8 mouse cellular contexts compared by ENCODE assay signal in the genomic region with DNA sequence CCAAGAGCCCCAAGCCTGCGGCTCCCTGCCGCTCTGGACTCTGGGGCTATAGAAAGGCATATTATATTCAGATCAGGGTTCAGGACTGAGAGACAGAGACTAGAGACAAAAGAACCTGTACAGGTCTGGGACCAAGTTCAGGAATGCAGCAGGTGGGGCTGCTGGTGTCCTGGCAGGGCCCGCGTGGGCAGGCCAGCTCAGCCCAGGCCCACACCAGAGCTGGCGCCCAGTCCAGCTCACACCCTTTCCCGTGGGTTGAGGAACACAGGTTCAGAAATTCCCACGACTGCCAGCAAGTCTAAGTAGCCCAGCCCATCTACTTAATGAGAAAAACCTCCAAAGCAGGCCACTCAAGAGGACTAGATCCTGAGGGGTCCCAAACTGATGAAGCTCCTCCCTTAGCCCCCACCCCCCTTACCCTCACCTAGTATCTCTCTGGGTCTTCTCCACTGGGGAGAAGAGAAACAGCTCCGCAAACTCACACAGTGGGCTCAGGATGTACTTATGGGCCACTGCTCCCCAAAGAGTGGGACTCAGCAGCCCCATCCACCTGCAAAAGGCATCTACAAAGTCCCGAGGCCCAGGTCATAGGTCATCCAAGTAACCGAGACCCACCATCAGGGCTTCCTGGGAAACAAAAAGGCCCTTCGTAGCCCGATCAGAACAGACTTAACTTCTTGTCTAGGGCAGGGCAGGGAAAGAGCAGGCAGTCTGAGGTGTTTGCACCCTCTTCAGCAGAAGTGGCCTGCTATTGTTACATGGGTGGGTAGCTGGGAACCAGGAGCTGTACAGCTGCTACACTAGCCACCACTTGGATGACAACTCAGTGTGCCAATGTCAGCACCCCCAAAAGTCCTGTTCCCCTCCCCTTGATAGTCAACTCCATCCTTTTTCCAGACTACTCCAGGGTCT. TPM values are rescaled to one million over a fixed set of nuclear protein-coding genes. Genes with fewer than 3 reads are reported as not detected.
DNase-seq lines count a peak whose midpoint lies in the region; ATAC-seq and TF ChIP-seq lines count a peak whose summit lies in the region.
"Had no signal": no experiment of that assay in that cellular context is flagged by ENCODE, and none has a peak within 500 bp of the region (broad histone marks: within the 10 kb centered on the region; RNA-seq: fewer than 3 reads in every experiment).

No protein-coding gene starts in this region.

- H3K4me3 ChIP-seq in left cerebral cortex, adult 2 months = peak overlapping the region; percentile 72
- H3K4me3 ChIP-seq in embryonic facial prominence, embryonic 12.5 days = no peak overlapping the region
- H3K4me3 ChIP-seq in forebrain, embryonic 16.5 days (replicated peaks; ENCODE audit: low read length) = peak overlapping the region; percentile 62
- H3K4me3 ChIP-seq in myocyte = no peak overlapping the region

- H3K4me1 ChIP-seq in embryonic facial prominence, embryonic 12.5 days = peaks cover 53% of the 10 kb centered on the region
- H3K4me1 ChIP-seq in forebrain, embryonic 16.5 days (replicated peaks; ENCODE audit: control insufficient read depth, insufficient read depth, low read length) = peaks cover 65% of the 10 kb centered on the region

- no peak for TF ChIP-seq POLR2A in myocyte (IDR thresholded peaks at IDR 0.05; ENCODE audit: insufficient read length, low read depth)

- no peak for DNase-seq in left cerebral cortex, adult 2 months (ENCODE audit: extremely low spot score in 1 of 2, low spot score in 2 of 2)
- no peak for DNase-seq in left cerebral cortex, adult 9 months (ENCODE audit: low spot score in 2 of 2)
- DNase-seq in kidney, postnatal 10 days = no peak
- DNase-seq in left cerebral cortex, adult 11 months (ENCODE audit: low spot score) = no peak
- DNase-seq: adrenal gland, postnatal 10 days had no signal

- no peak overlapping the region for H3ac ChIP-seq in myocyte (ENCODE audit: control insufficient read depth, insufficient read length)

- H3K36me3 ChIP-seq in embryonic facial prominence, embryonic 12.5 days = peaks cover 7% of the 10 kb centered on the region; the same call in 1 of the 2 replicates
- H3K36me3 ChIP-seq in forebrain, embryonic 16.5 days (ENCODE audit: control insufficient read depth, insufficient read depth) = no peaks in the 10 kb centered on the region
- no peaks in the 10 kb centered on the region for H3K36me3 ChIP-seq in myocyte (ENCODE audit: control insufficient read depth, insufficient read depth)

- no peak overlapping the region for H3K27ac ChIP-seq in left cerebral cortex, adult 2 months
- no peak overlapping the region for H3K27ac ChIP-seq in embryonic facial prominence, embryonic 12.5 days
- peak overlapping the region; percentile 93 for H3K27ac ChIP-seq in forebrain, embryonic 16.5 days (ENCODE audit: low read length)

- WGBS in embryonic facial prominence, embryonic 12.5 days = 68% methylated on average over 12 of the region's 12 CpGs
- 61% methylated on average over 12 of the region's 12 CpGs for WGBS in forebrain, embryonic 16.5 days

- intact Hi-C loops in left cerebral cortex, adult 2 months (cut with DNase I) = no loop called here

- H3K9me3 ChIP-seq in embryonic facial prominence, embryonic 12.5 days = no peaks in the 10 kb centered on the region
- no peaks in the 10 kb centered on the region for H3K9me3 ChIP-seq in forebrain, embryonic 16.5 days (ENCODE audit: control insufficient read depth, low read length)

- H3K27me3 ChIP-seq in embryonic facial prominence, embryonic 12.5 days = no peaks in the 10 kb centered on the region
- no peaks in the 10 kb centered on the region for H3K27me3 ChIP-seq in forebrain, embryonic 16.5 days (replicated peaks; ENCODE audit: control insufficient read depth, insufficient read depth, low read length)
- H3K27me3 ChIP-seq in myocyte (ENCODE audit: control insufficient read depth, insufficient read depth, insufficient read length) = no peaks in the 10 kb centered on the region

- no peak for TF ChIP-seq CTCF in left cerebral cortex, adult 2 months (IDR thresholded peaks at IDR 0.05)

- no peak overlapping the region; the same call in 1 of the 2 replicates for H3K9ac ChIP-seq in embryonic facial prominence, embryonic 12.5 days
- H3K9ac ChIP-seq in forebrain, embryonic 16.5 days (replicated peaks; ENCODE audit: low read depth, low read length) = peak overlapping the region; percentile 85

- peaks cover 4% of the 10 kb centered on the region for H3K79me2 ChIP-seq in myocyte (ENCODE audit: control insufficient read depth, insufficient read depth)

- H3K4me2 ChIP-seq in embryonic facial prominence, embryonic 12.5 days (replicated peaks) = peak overlapping the region; percentile 87; the same call in 1 of the 2 replicates
- H3K4me2 ChIP-seq in forebrain, embryonic 16.5 days (ENCODE audit: low read length) = peak overlapping the region; percentile 83
- H3K4me2 ChIP-seq in myocyte (ENCODE audit: low read depth) = peak overlapping the region; percentile 8

- ATAC-seq in embryonic facial prominence, embryonic 12.5 days (ENCODE audit: insufficient number of reproducible peaks, insufficient read depth, low FRiP score, low TSS enrichment) = no peak
- no peak for ATAC-seq in forebrain, embryonic 16.5 days

TF ChIP-seq in myocyte, 11 proteins besides CTCF, POLR2A, EP300 and RAD21:
- TF ChIP-seq USF1 (IDR thresholded peaks at IDR 0.05; ENCODE audit: low read depth) (no peak), E2F4 (IDR thresholded peaks at IDR 0.05; ENCODE audit: insufficient read depth) (no peak), REST (IDR thresholded peaks at IDR 0.05; ENCODE audit: insufficient read depth, insufficient read length) (no peak), SRF (IDR thresholded peaks at IDR 0.05; ENCODE audit: control insufficient read depth, insufficient read length, low read depth) (no peak), CEBPB (IDR thresholded peaks at IDR 0.05; ENCODE audit: insufficient read depth, poor library complexity, severe bottlenecking) (no peak), MYOD1 (IDR thresholded peaks at IDR 0.05; ENCODE audit: control insufficient read depth in 1 of 3, insufficient read length in 2 of 3, low read depth in 2 of 3) (no peak), TCF12 (IDR thresholded peaks at IDR 0.05; ENCODE audit: insufficient read depth, poor library complexity, severe bottlenecking) (no peak), MAX (IDR thresholded peaks at IDR 0.05; ENCODE audit: low read depth) (no peak), POLR2AphosphoS2 (IDR thresholded peaks at IDR 0.05; ENCODE audit: insufficient read length, low read depth) (no peak), TCF3 (IDR thresholded peaks at IDR 0.05; ENCODE audit: insufficient read length, low read depth) (no peak), MYOG (IDR thresholded peaks at IDR 0.05; ENCODE audit: control insufficient read depth in 1 of 3, insufficient read depth in 1 of 3, insufficient read length in 2 of 3, low read depth in 2 of 3) (no peak)

RNA-seq across cellular contexts. Expression of a gene that starts 3.6 kb away (rescaled TPM):
- total RNA-seq in left cerebral cortex, adult 2 months (2021) = 100 to 1,000 TPM; 286 to 315 TPM
- polyA plus RNA-seq in embryonic facial prominence, embryonic 12.5 days (2016; fragmentation: Nextera tagmentation; extraction: Ambion mirVana) = 70.0 and 80.0 TPM in 2 replicates
- 124 and 136 TPM in 2 replicates for polyA plus RNA-seq in forebrain, embryonic 16.5 days (2015; fragmentation: Nextera tagmentation; extraction: Ambion mirVana)
- 77.3 TPM for polyA plus RNA-seq in myocyte (2012; fragmentation: generic; extraction: Trizol)

RNA-seq across cellular contexts. Expression of a gene that starts 22.4 kb away (rescaled TPM):
- total RNA-seq in left cerebral cortex, adult 2 months (2021) = 1 to 10 TPM; 1.0 to 2.0 TPM
- polyA plus RNA-seq in embryonic facial prominence, embryonic 12.5 days (2016; fragmentation: Nextera tagmentation; extraction: Ambion mirVana) = 20.6 and 21.7 TPM in 2 replicates
- polyA plus RNA-seq in forebrain, embryonic 16.5 days (2015; fragmentation: Nextera tagmentation; extraction: Ambion mirVana) = 5.4 and 5.5 TPM in 2 replicates
- polyA plus RNA-seq in myocyte (2012; fragmentation: generic; extraction: Trizol) = 4.4 TPM

RNA-seq across cellular contexts. Expression of a gene that starts 36.9 kb away (rescaled TPM):
- 10 to 100 TPM; 62.9 to 69.8 TPM for total RNA-seq in left cerebral cortex, adult 2 months (2021)
- polyA plus RNA-seq in embryonic facial prominence, embryonic 12.5 days (2016; fragmentation: Nextera tagmentation; extraction: Ambion mirVana) = 30.3 and 31.3 TPM in 2 replicates
- 21.5 and 26.2 TPM in 2 replicates for polyA plus RNA-seq in forebrain, embryonic 16.5 days (2015; fragmentation: Nextera tagmentation; extraction: Ambion mirVana)
- polyA plus RNA-seq in myocyte (2012; fragmentation: generic; extraction: Trizol) = 58.1 TPM

RNA-seq across cellular contexts. Expression of a gene that starts 41.2 kb away (rescaled TPM):
- total RNA-seq in left cerebral cortex, adult 2 months (2021) = 10 to 100 TPM; 55.2 to 58.9 TPM
- 104 and 108 TPM in 2 replicates for polyA plus RNA-seq in embryonic facial prominence, embryonic 12.5 days (2016; fragmentation: Nextera tagmentation; extraction: Ambion mirVana)
- polyA plus RNA-seq in forebrain, embryonic 16.5 days (2015; fragmentation: Nextera tagmentation; extraction: Ambion mirVana) = 103 and 123 TPM in 2 replicates
- 33.1 TPM for polyA plus RNA-seq in myocyte (2012; fragmentation: generic; extraction: Trizol)

RNA-seq across cellular contexts. Expression of a gene that starts 42.2 kb away (rescaled TPM):
- 1 to 10 TPM; 1.2 to 1.4 TPM for total RNA-seq in left cerebral cortex, adult 2 months (2021)
- polyA plus RNA-seq in embryonic facial prominence, embryonic 12.5 days (2016; fragmentation: Nextera tagmentation; extraction: Ambion mirVana) = 0.10 and 0.18 TPM in 2 replicates
- not detected in 2 replicates for polyA plus RNA-seq in forebrain, embryonic 16.5 days (2015; fragmentation: Nextera tagmentation; extraction: Ambion mirVana)
- polyA plus RNA-seq in myocyte (2012; fragmentation: generic; extraction: Trizol) = 5.1 TPM

Comparison
In these comparisons a context has a peak if more than half of its experiments do, and no peak if none do; other contexts are left out.
1. H3K4me3 ChIP-seq: peak in left cerebral cortex, adult 2 months (single experiment) and forebrain, embryonic 16.5 days (single experiment); none in embryonic facial prominence, embryonic 12.5 days (single experiment) and myocyte (single experiment).
2. H3K4me2 ChIP-seq: peak in every context shown above with its lines; median percentile 87 in embryonic facial prominence, embryonic 12.5 days; 83 in forebrain, embryonic 16.5 days; 8 in myocyte.